Mouse (Mus musculus): ENCODE measurements around the gene Msi2.

Msi2 gene

GRCm38 (mm10) chr11:88718050-88718765 is at the start of gene Msi2:
TSS of gene Msi2 (minus strand) at chr11:88718513.
- peak; percentile 87 to 90 for DNase-seq (ENCODE audit: low spot score in 2 of 2)

- peak in 1 of 2 experiments; percentile 2 for DNase-seq (ENCODE audit: low spot score in 2 of 2)
Observed at GRCm38 (mm10) chr11:88765635-88766034, 47.3 kb upstream of the Msi2 start.

- DNase-seq (ENCODE audit: low spot score in 2 of 2): no peak
Observed at GRCm38 (mm10) chr11:88763371-88763770, 45.1 kb upstream of the Msi2 start.

GRCm38 (mm10) chr11:88759501-88759900 is 41.2 kb upstream of the Msi2 start:
- no peak for DNase-seq (ENCODE audit: low spot score in 2 of 2)

- DNase-seq (ENCODE audit: low spot score in 2 of 2): no peak
Observed at GRCm38 (mm10) chr11:88758402-88758801, 40.1 kb upstream of the Msi2 start.

GRCm38 (mm10) chr11:88745306-88745705 is 27.0 kb upstream of the Msi2 start:
- no peak for DNase-seq (ENCODE audit: low spot score in 2 of 2)

- no peak for DNase-seq (ENCODE audit: low spot score in 2 of 2)
Observed at GRCm38 (mm10) chr11:88739574-88740295, 21.4 kb upstream of the Msi2 start.

- peak in 1 of 2 experiments; percentile 37 for DNase-seq (ENCODE audit: low spot score in 2 of 2)
Observed at GRCm38 (mm10) chr11:88729363-88729762, 11.1 kb upstream of the Msi2 start.

GRCm38 (mm10) chr11:88728508-88728890 is 10.2 kb upstream of the Msi2 start:
- peak; percentile 14 to 68 for DNase-seq (ENCODE audit: low spot score in 2 of 2)

- DNase-seq (ENCODE audit: low spot score in 2 of 2): peak in 1 of 2 experiments; percentile 17
Observed at GRCm38 (mm10) chr11:88727768-88728507, 9.6 kb upstream of the Msi2 start.

GRCm38 (mm10) chr11:88721144-88721636 is 2.9 kb upstream of the Msi2 start:
- DNase-seq (ENCODE audit: low spot score in 2 of 2): no peak

- no peak for DNase-seq (ENCODE audit: low spot score in 2 of 2)
Observed at GRCm38 (mm10) chr11:88720261-88721143, 2.2 kb upstream of the Msi2 start.

GRCm38 (mm10) chr11:88719601-88720000 is 1.3 kb upstream of the Msi2 start:
- DNase-seq (ENCODE audit: low spot score in 2 of 2): no peak

- no peak for DNase-seq (ENCODE audit: low spot score in 2 of 2)
Observed at GRCm38 (mm10) chr11:88718766-88719595, 668 bp upstream of the Msi2 start.

- peak; percentile 29 to 33 for DNase-seq (ENCODE audit: low spot score in 2 of 2)
Observed at GRCm38 (mm10) chr11:88717644-88718049, 666 bp downstream of the Msi2 start.

- DNase-seq (ENCODE audit: low spot score in 2 of 2): no peak
Observed at GRCm38 (mm10) chr11:88717016-88717643, 1.2 kb downstream of the Msi2 start.

GRCm38 (mm10) chr11:88716061-88716994 is 2.0 kb downstream of the Msi2 start:
- DNase-seq (ENCODE audit: low spot score in 2 of 2): no peak

GRCm38 (mm10) chr11:88715299-88715698 is 3.0 kb downstream of the Msi2 start:
- DNase-seq (ENCODE audit: low spot score in 2 of 2): no peak

GRCm38 (mm10) chr11:88714127-88714526 is 4.2 kb downstream of the Msi2 start:
- no peak for DNase-seq (ENCODE audit: low spot score in 2 of 2)

All from heart, adult 9 months (tissue).